Mouse (Mus musculus) embryonic facial prominence, embryonic 15.5 days (tissue): ENCODE data around the gene Wdfy3. TPM values are rescaled to one million over a fixed set of nuclear protein-coding genes. Genes with fewer than 3 reads are reported as not detected.

Experiments used
- ATAC-seq: fragments of 200-750 bp; cut with Nextera tagmentation; 2 replicates; pipeline ENCODE4 v1.8.0; 2017; ENCODE audit warnings: low read depth, moderate TSS enrichment; ENCODE audit not compliant: insufficient number of reproducible peaks, low FRiP score, low TSS enrichment
- H3K27ac ChIP-seq: fragments of 300-500 bp; sonication (generic); replicated peaks from 2 replicates; pipeline ENCODE4 v1.5.1; 2015; ENCODE audit warnings: mild to moderate bottlenecking, inconsistent platforms
- H3K27me3 ChIP-seq: fragments of 300-500 bp; sonication (generic); 2 replicates; pipeline ENCODE4 v1.6.1; 2015; ENCODE audit warnings: inconsistent platforms
- H3K36me3 ChIP-seq: fragments of 300-500 bp; sonication (generic); 2 replicates; pipeline ENCODE4 v1.6.1; 2015; ENCODE audit warnings: mild to moderate bottlenecking, inconsistent platforms
- H3K4me1 ChIP-seq: fragments of 300-500 bp; sonication (generic); 2 replicates; pipeline ENCODE4 v1.6.1; 2015; ENCODE audit warnings: inconsistent platforms
- H3K4me2 ChIP-seq: fragments of 300-500 bp; sonication (generic); replicated peaks from 2 replicates; pipeline ENCODE4 v1.6.1; 2015; ENCODE audit warnings: mild to moderate bottlenecking, inconsistent platforms
- H3K4me3 ChIP-seq: fragments of 300-500 bp; sonication (generic); replicated peaks from 2 replicates; pipeline ENCODE4 v1.5.1; 2015; ENCODE audit warnings: mild to moderate bottlenecking, inconsistent platforms
- H3K9ac ChIP-seq: fragments of 300-500 bp; sonication (generic); 2 replicates; pipeline ENCODE4 v1.6.1; 2015; ENCODE audit warnings: inconsistent platforms
- H3K9me3 ChIP-seq: fragments of 300-500 bp; sonication (generic); replicated peaks from 2 replicates; pipeline ENCODE4 v1.6.1; 2016; ENCODE audit warnings: inconsistent platforms
- WGBS: fragments of 180-500 bp; shearing (Covaris S2); methylation state at CpG from one replicate; pipeline ENCODE4 v1.1.7; 2015; 5-methylcytosine and 5-hydroxymethylcytosine counted together
- polyA plus RNA-seq: library from polyadenylated mRNA; unstranded; fragments of >200 nt; fragmentation: Nextera tagmentation; extraction: Ambion mirVana; gene quantifications from 2 replicates; pipeline ENCODE4 v1.2.1, GENCODE M21; 2015

The Wdfy3 gene
- polyA plus RNA-seq, 1 experiment from 2014 or later = 16.4 TPM

- no peak for ATAC-seq
- Histone ChIP-seq H3K4me1 (no peaks in the 10 kb centered on the region), H3K9ac (no peak overlapping the region), H3K4me2 (no peak overlapping the region), H3K4me3 (no peak overlapping the region), H3K27ac (no peak overlapping the region), H3K9me3 (no peaks in the 10 kb centered on the region), H3K36me3 (peaks cover 80% of the 10 kb centered on the region), H3K27me3 (no peaks in the 10 kb centered on the region)
- WGBS = 72% methylated on average over 1 of the region's 1 CpGs
Observed at GRCm38 (mm10) chr5:101902686-101903085, 167.0 kb downstream of the Wdfy3 start.

- no peak for ATAC-seq
- Histone ChIP-seq H3K4me2 (no peak overlapping the region), H3K4me3 (no peak overlapping the region), H3K9ac (no peak overlapping the region), H3K9me3 (no peaks in the 10 kb centered on the region), H3K36me3 (peaks cover 78% of the 10 kb centered on the region), H3K4me1 (no peaks in the 10 kb centered on the region), H3K27me3 (no peaks in the 10 kb centered on the region), H3K27ac (no peak overlapping the region)
- 94% methylated on average over 15 of the region's 15 CpGs for WGBS
Observed at GRCm38 (mm10) chr5:101899981-101900380, 169.7 kb downstream of the Wdfy3 start.

GRCm38 (mm10) chr5:101896784-101897183 is 172.9 kb downstream of the Wdfy3 start:
- Histone ChIP-seq H3K36me3 (peaks cover 78% of the 10 kb centered on the region), H3K27me3 (no peaks in the 10 kb centered on the region), H3K4me3 (no peak overlapping the region), H3K4me2 (no peak overlapping the region), H3K9ac (no peak overlapping the region), H3K9me3 (no peaks in the 10 kb centered on the region), H3K27ac (no peak overlapping the region), H3K4me1 (no peaks in the 10 kb centered on the region)
- no peak for ATAC-seq
- 93% methylated on average over 11 of the region's 11 CpGs for WGBS

GRCm38 (mm10) chr5:101895717-101896645 is 173.7 kb downstream of the Wdfy3 start:
- Histone ChIP-seq H3K36me3 (peaks cover 76% of the 10 kb centered on the region), H3K27ac (no peak overlapping the region), H3K9me3 (no peaks in the 10 kb centered on the region), H3K4me3 (no peak overlapping the region), H3K9ac (no peak overlapping the region), H3K4me1 (no peaks in the 10 kb centered on the region), H3K27me3 (no peaks in the 10 kb centered on the region), H3K4me2 (no peak overlapping the region)
- ATAC-seq = no peak; the same call in 1 of the 2 replicates
- 83% methylated on average over 18 of the region's 18 CpGs for WGBS

GRCm38 (mm10) chr5:101895119-101895518 is 174.6 kb downstream of the Wdfy3 start:
- Histone ChIP-seq H3K36me3 (peaks cover 78% of the 10 kb centered on the region), H3K4me2 (no peak overlapping the region), H3K9me3 (no peaks in the 10 kb centered on the region), H3K4me1 (no peaks in the 10 kb centered on the region), H3K4me3 (no peak overlapping the region), H3K9ac (no peak overlapping the region), H3K27ac (no peak overlapping the region), H3K27me3 (no peaks in the 10 kb centered on the region)
- WGBS = 82% methylated on average over 11 of the region's 11 CpGs
- ATAC-seq = no peak

GRCm38 (mm10) chr5:101893820-101894515 is 175.8 kb downstream of the Wdfy3 start:
- Histone ChIP-seq H3K9me3 (no peaks in the 10 kb centered on the region), H3K4me1 (no peaks in the 10 kb centered on the region), H3K27me3 (no peaks in the 10 kb centered on the region), H3K27ac (no peak overlapping the region), H3K9ac (no peak overlapping the region), H3K4me3 (no peak overlapping the region), H3K4me2 (no peak overlapping the region), H3K36me3 (peaks cover 79% of the 10 kb centered on the region)
- WGBS = 64% methylated on average over 13 of the region's 13 CpGs
- no peak for ATAC-seq

- no peak overlapping the region for H3K4me2 ChIP-seq
- H3K4me1 ChIP-seq = no peaks in the 10 kb centered on the region
- no peak overlapping the region for H3K4me3 ChIP-seq
- peaks cover 92% of the 10 kb centered on the region for H3K36me3 ChIP-seq
- H3K9ac ChIP-seq = no peak overlapping the region
- ATAC-seq = no peak
- no peaks in the 10 kb centered on the region for H3K9me3 ChIP-seq
- no peak overlapping the region for H3K27ac ChIP-seq
- 86% methylated on average over 6 of the region's 6 CpGs for WGBS
- H3K27me3 ChIP-seq = no peaks in the 10 kb centered on the region
Observed at GRCm38 (mm10) chr5:101891694-101892416, 177.9 kb downstream of the Wdfy3 start.

- Histone ChIP-seq H3K4me2 (no peak overlapping the region), H3K9me3 (no peaks in the 10 kb centered on the region), H3K4me1 (no peaks in the 10 kb centered on the region), H3K27ac (no peak overlapping the region), H3K27me3 (no peaks in the 10 kb centered on the region), H3K4me3 (no peak overlapping the region), H3K9ac (no peak overlapping the region), H3K36me3 (peaks cover 93% of the 10 kb centered on the region)
- ATAC-seq = no peak
- 86% methylated on average over 19 of the region's 19 CpGs for WGBS
Observed at GRCm38 (mm10) chr5:101887989-101888388, 181.7 kb downstream of the Wdfy3 start.

GRCm38 (mm10) chr5:101885039-101885438 is 184.7 kb downstream of the Wdfy3 start:
- Histone ChIP-seq H3K4me1 (no peaks in the 10 kb centered on the region), H3K4me2 (no peak overlapping the region), H3K27ac (no peak overlapping the region), H3K4me3 (no peak overlapping the region), H3K9ac (no peak overlapping the region), H3K9me3 (no peaks in the 10 kb centered on the region), H3K27me3 (no peaks in the 10 kb centered on the region), H3K36me3 (peaks cover 90% of the 10 kb centered on the region)
- WGBS = 92% methylated on average over 12 of the region's 12 CpGs
- no peak for ATAC-seq

- Histone ChIP-seq H3K27me3 (no peaks in the 10 kb centered on the region), H3K4me3 (no peak overlapping the region), H3K27ac (no peak overlapping the region), H3K9ac (no peak overlapping the region), H3K36me3 (peaks cover 80% of the 10 kb centered on the region), H3K9me3 (no peaks in the 10 kb centered on the region), H3K4me1 (no peaks in the 10 kb centered on the region), H3K4me2 (no peak overlapping the region)
- WGBS = 88% methylated on average over 15 of the region's 15 CpGs
- no peak for ATAC-seq
Observed at GRCm38 (mm10) chr5:101882191-101882590, 187.5 kb downstream of the Wdfy3 start.

- Histone ChIP-seq H3K9me3 (no peaks in the 10 kb centered on the region), H3K27ac (no peak overlapping the region), H3K27me3 (no peaks in the 10 kb centered on the region), H3K4me3 (no peak overlapping the region), H3K4me1 (no peaks in the 10 kb centered on the region), H3K36me3 (peaks cover 76% of the 10 kb centered on the region), H3K9ac (no peak overlapping the region), H3K4me2 (no peak overlapping the region)
- ATAC-seq = no peak
- WGBS = 85% methylated on average over 4 of the region's 4 CpGs
Observed at GRCm38 (mm10) chr5:101879914-101880313, 189.8 kb downstream of the Wdfy3 start.
